Mouse (Mus musculus) small intestine, adult 2 months (tissue): ENCODE measurements around the gene Gdap1l1.

Experiments
- CTCF ChIP-seq: fragments of 200-500 bp; IDR thresholded peaks from 2 replicates; pipeline ENCODE4 v1.5.1; 2012; ENCODE audit warnings: low read depth, mild to moderate bottlenecking, control low read depth, inconsistent platforms, low read length, moderate library complexity, mixed read lengths; ENCODE audit not compliant: insufficient replicate concordance, insufficient read length; ENCODE audit errors: extremely low read depth
- POLR2A ChIP-seq: fragments of 200-500 bp; IDR thresholded peaks from 2 replicates; pipeline ENCODE4 v1.6.1; 2012; ENCODE audit warnings: low read depth, mild to moderate bottlenecking, control low read depth, inconsistent platforms, low read length, moderate library complexity

DNA sequence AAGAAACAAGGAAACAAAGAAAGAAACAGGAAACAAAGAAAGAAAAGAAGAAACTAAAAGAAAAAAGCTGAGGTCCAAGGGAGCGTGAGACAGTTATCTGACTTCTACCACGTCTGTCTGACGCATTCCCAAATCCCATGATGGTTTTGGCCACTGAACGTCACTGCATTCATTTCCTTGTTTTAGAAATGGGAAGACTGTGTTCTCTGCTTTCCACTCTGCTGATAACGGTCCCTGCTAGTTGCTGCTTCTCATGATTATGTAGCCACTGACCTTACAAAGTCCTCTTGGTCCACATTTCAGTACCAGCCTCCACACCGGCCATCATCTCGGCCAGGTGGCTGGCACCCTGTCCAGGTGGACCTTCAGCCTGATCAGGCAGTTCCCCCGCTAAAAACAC is 39.1 kb upstream of the Gdap1l1 start:
- TF ChIP-seq POLR2A (no peak), CTCF (no peak)
